Mouse (Mus musculus) thymus, adult 2 months (tissue): ENCODE data around the gene Phf24.

Experiments
- CTCF ChIP-seq: fragments of 200-500 bp; IDR thresholded peaks from 2 replicates; pipeline ENCODE4 v1.5.1; 2012; ENCODE audit warnings: mild to moderate bottlenecking, control low read depth, low read length, moderate library complexity, borderline replicate concordance; ENCODE audit not compliant: control insufficient read depth, poor library complexity, insufficient read depth; ENCODE audit errors: extremely low read depth
- POLR2A ChIP-seq: fragments of 200-500 bp; IDR thresholded peaks from 2 replicates; pipeline ENCODE4 v1.6.1; 2012; ENCODE audit warnings: mild to moderate bottlenecking, low read length, control low read depth, moderate library complexity; ENCODE audit not compliant: control insufficient read depth, poor library complexity, insufficient read depth; ENCODE audit errors: extremely low read depth

DNA sequence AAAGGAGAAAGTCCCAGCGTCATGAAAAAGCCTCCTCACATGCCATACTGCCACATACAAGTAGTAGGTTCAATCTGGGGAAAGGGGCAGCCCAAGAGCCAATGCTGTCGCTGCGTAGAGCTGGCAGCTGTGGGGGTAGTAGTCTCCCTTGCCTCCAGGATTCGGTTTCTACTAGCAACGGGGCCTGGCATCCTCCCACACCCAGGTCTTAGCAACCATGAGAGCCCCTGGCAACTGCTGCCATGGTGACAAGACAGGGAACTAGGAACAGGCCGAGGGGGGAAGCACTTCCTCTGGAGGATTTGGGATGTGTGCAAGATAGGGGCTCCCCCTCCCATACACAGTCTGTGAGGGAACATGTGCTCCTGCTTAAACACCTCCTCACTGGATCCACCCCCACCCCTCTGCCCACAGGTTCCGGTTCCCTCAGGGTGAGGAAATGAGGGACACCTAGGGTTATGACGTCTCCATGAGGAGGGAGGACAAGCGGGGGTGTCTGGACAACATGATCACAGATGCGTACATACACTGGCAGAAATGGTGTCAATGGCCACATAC, 30.4 kb downstream of the Phf24 start:
- no peak for TF ChIP-seq CTCF
- TF ChIP-seq POLR2A = no peak
